Mouse (Mus musculus): ENCODE measurements around the gene Rdh19. TPM values are rescaled to one million over a fixed set of nuclear protein-coding genes. Genes with fewer than 3 reads are reported as not detected.
"Not testable (repeated sequence)": the region's sequence is repeated elsewhere in the genome, so short reads cannot be mapped to it uniquely, and the experiment has no call there.

The Rdh19 gene
- not detected in 2 replicates for polyA plus RNA-seq (2016; fragmentation: Nextera tagmentation; extraction: Ambion mirVana)

GRCm38 (mm10) chr10:127849628-127850027 is at the start of gene Rdh19:
Rdh19 (plus strand) TSS chr10:127849928.
- Histone ChIP-seq H3K9me3 (no peaks in the 10 kb centered on the region; the same call in 1 of the 2 replicates), H3K36me3 (replicated peaks) (no peaks in the 10 kb centered on the region), H3K4me3 (no peak within 1 kb of the TSS), H3K4me1 (no peaks in the 10 kb centered on the region), H3K27ac (replicated peaks) (no peak within 1 kb of the TSS), H3K27me3 (replicated peaks; ENCODE audit: low read depth, poor library complexity, severe bottlenecking) (no peaks in the 10 kb centered on the region)
- 76% methylated on average over 1 of the region's 1 CpGs for WGBS
- no peak for DNase-seq (ENCODE audit: low spot score)

DNA sequence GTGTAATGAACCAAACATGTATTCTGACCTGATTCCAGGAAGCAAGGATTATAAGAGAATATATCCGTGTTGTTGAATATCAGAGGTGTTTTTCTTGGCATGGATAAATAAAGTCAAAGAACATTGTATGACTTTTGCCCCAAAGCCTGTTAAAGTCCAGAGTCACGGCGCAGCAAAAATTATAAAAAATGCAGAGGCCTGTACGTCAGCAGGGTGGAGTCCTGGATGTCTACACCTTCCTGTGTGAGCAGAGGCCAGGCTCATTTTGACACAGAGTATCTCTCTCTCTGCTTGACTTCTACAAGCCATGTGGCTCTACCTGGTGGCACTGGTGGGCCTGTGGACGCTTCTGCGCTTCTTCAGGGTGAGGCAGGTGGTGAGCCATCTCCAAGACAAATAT is 48.8 kb upstream of the Rdh19 start, which contains the start of gene Rdh16:
TSS of gene Rdh16 (plus strand) at position 262 of the 400 bp plus-strand sequence.
- Histone ChIP-seq H3K4me1 (no peaks in the 10 kb centered on the region), H3K9me3 (no peaks in the 10 kb centered on the region), H3K27me3 (replicated peaks; ENCODE audit: low read depth, poor library complexity, severe bottlenecking) (no peaks in the 10 kb centered on the region), H3K27ac (replicated peaks) (no peak within 1 kb of the TSS), H3K36me3 (replicated peaks) (no peaks in the 10 kb centered on the region), H3K4me3 (no peak within 1 kb of the TSS)
- WGBS, result 88% methylated on average over 6 of the region's 6 CpGs
- no peak for DNase-seq (ENCODE audit: low spot score)

DNA sequence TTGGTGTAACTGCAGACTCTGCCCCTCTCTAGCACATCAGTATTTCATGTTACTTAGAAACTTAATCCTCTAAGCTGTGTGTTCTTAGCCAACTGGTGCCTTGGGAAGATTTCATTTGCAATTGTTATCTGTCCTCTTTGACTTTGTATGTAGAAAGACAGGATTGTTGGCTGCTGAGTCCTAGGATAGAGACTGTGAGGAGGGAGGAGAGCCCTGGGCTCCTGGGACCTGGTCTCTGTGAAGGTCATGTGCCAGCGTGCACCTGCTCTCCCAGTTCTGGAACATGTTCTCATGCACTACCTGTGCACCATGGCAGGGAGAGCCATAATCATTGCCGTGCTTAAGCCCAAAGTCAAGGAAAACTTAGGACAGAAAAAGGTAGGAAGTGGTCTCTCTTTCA is 48.1 kb upstream of the Rdh19 start:
- H3K4me3 ChIP-seq, result no peak overlapping the region
- H3K27ac ChIP-seq (replicated peaks), result no peak overlapping the region
- H3K36me3 ChIP-seq (replicated peaks), result no peaks in the 10 kb centered on the region
- H3K9me3 ChIP-seq, result no peaks in the 10 kb centered on the region
- H3K27me3 ChIP-seq (replicated peaks; ENCODE audit: low read depth, poor library complexity, severe bottlenecking), result no peaks in the 10 kb centered on the region
- DNase-seq (ENCODE audit: low spot score), result no peak
- WGBS, result 87% methylated on average over 2 of the region's 2 CpGs
- no peaks in the 10 kb centered on the region for H3K4me1 ChIP-seq

DNA sequence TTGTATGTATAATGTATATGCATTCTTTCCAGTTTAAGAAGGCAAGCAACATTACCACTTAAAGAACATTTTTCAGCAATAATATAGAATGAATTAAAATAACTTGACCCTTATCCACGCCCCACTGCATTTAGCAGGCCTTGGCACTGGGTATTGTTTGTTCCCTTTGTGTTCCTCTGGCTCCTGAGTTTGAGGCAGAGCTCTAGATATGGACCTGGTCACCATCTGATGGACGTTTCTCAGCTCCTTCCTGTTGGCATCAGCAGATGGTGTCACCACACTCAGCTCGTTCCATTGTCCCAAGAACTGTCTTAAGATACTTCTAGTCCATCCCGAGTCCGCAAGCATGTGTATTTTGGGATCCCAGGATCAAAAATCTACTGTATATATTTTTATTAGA is 47.5 kb upstream of the Rdh19 start:
- no peaks in the 10 kb centered on the region for H3K36me3 ChIP-seq (replicated peaks)
- DNase-seq (ENCODE audit: low spot score), result no peak
- H3K27me3 ChIP-seq (replicated peaks; ENCODE audit: low read depth, poor library complexity, severe bottlenecking), result no peaks in the 10 kb centered on the region
- no peak overlapping the region for H3K27ac ChIP-seq (replicated peaks)
- H3K9me3 ChIP-seq, result no peaks in the 10 kb centered on the region
- H3K4me3 ChIP-seq, result no peak overlapping the region
- 84% methylated on average over 5 of the region's 5 CpGs for WGBS
- H3K4me1 ChIP-seq, result no peaks in the 10 kb centered on the region

- no peaks in the 10 kb centered on the region for H3K27me3 ChIP-seq (replicated peaks; ENCODE audit: low read depth, poor library complexity, severe bottlenecking)
- no peaks in the 10 kb centered on the region for H3K9me3 ChIP-seq
- H3K27ac ChIP-seq (replicated peaks), result no peak overlapping the region
- no peak overlapping the region for H3K4me3 ChIP-seq
- H3K36me3 ChIP-seq (replicated peaks), result no peaks in the 10 kb centered on the region
- H3K4me1 ChIP-seq, result no peaks in the 10 kb centered on the region
- no peak for DNase-seq (ENCODE audit: low spot score)
- WGBS, result 63% methylated on average over 7 of the region's 7 CpGs
These were observed 45.3 kb upstream of the Rdh19 start for GRCm38 (mm10) chr10:127804416-127804815.

- Histone ChIP-seq H3K4me1 (no peaks in the 10 kb centered on the region), H3K4me3 (no peak overlapping the region), H3K36me3 (replicated peaks) (no peaks in the 10 kb centered on the region), H3K27ac (replicated peaks) (no peak overlapping the region), H3K27me3 (replicated peaks; ENCODE audit: low read depth, poor library complexity, severe bottlenecking) (no peaks in the 10 kb centered on the region), H3K9me3 (peaks cover 5% of the 10 kb centered on the region)
- DNase-seq (ENCODE audit: low spot score), result no peak
These were observed 33.8 kb upstream of the Rdh19 start for GRCm38 (mm10) chr10:127815888-127816287.

DNA sequence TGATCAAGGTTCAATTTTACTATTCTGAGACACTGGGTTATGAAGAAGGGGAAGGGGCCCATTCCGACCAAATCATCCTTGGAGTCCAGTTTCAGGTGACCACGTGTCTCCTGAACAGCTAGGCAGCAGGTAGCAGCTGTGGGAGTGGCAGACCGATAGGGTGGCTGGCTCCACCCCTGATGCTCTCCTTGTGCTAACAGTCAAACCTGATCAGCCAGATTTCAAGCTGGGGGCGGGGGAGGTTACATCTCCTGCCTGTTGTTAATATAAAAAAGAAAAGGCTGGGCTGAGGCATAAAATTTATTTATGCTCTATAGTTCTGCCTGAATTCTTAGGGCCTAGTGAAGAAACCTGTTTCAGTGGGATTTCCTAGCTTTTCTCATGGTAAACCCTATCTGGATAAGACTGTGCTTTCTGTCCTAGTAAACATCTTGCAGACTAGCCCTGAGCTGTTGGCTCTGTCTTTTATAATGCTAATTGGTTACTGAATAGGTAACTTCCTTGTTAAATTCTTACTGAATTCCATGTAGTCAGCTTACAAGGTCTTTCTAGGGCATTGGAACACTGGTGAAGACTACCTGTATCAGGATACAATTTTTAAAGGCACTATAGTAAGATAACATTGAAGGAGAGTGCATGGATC is 32.3 kb upstream of the Rdh19 start:
- H3K36me3 ChIP-seq (replicated peaks); H3K27me3 ChIP-seq (replicated peaks; ENCODE audit: low read depth, poor library complexity, severe bottlenecking); H3K4me1 ChIP-seq; H3K4me3 ChIP-seq; DNase-seq (ENCODE audit: low spot score); H3K27ac ChIP-seq (replicated peaks); H3K9me3 ChIP-seq: not testable (repeated sequence)
- WGBS, result 85% methylated on average over 4 of the region's 4 CpGs

- H3K4me3 ChIP-seq, result not testable (repeated sequence)
- WGBS, result 85% methylated on average over 2 of the region's 2 CpGs
These were observed 27.9 kb upstream of the Rdh19 start for GRCm38 (mm10) chr10:127821806-127822205.

GRCm38 (mm10) chr10:127825386-127825785 is 24.3 kb upstream of the Rdh19 start:
- H3K27me3 ChIP-seq (replicated peaks; ENCODE audit: low read depth, poor library complexity, severe bottlenecking), result no peaks in the 10 kb centered on the region
- DNase-seq (ENCODE audit: low spot score), result peak; percentile 11
- WGBS, result 83% methylated on average over 6 of the region's 6 CpGs
- H3K4me3 ChIP-seq, result no peak overlapping the region
- H3K36me3 ChIP-seq (replicated peaks), result no peaks in the 10 kb centered on the region
- H3K4me1 ChIP-seq, result no peaks in the 10 kb centered on the region
- H3K9me3 ChIP-seq, result peaks cover 4% of the 10 kb centered on the region
- no peak overlapping the region for H3K27ac ChIP-seq (replicated peaks)

More at GRCm38 (mm10) chr10:127821806-127822205, 27.9 kb upstream of the Rdh19 start:
- H3K9me3 ChIP-seq; H3K4me1 ChIP-seq; H3K36me3 ChIP-seq (replicated peaks); H3K27ac ChIP-seq (replicated peaks); DNase-seq (ENCODE audit: low spot score); H3K27me3 ChIP-seq (replicated peaks; ENCODE audit: low read depth, poor library complexity, severe bottlenecking): not testable (repeated sequence)

DNA sequence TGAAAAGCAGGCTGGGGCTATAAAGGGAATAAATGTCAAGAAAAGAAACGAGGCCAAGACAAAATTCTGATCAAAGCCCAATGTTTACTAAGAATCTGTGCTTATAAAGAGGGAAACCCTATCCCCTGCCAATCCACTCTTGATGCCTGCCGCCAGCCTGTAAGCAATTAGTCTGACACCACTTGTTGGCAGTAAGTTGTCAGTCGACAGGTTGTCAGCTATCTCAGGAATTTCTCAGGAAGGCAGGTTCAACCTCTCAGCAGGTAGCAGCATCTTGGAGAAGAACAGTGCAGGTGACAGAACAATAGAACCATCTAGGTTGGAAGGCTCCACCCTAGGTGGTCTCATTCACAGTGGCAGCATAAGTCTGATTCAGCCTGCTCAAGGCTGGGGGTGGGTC is 20.6 kb upstream of the Rdh19 start:
- Histone ChIP-seq H3K9me3 (no peaks in the 10 kb centered on the region), H3K36me3 (replicated peaks) (no peaks in the 10 kb centered on the region), H3K27ac (replicated peaks) (no peak overlapping the region), H3K27me3 (replicated peaks; ENCODE audit: low read depth, poor library complexity, severe bottlenecking) (no peaks in the 10 kb centered on the region), H3K4me1 (no peaks in the 10 kb centered on the region), H3K4me3 (no peak overlapping the region)
- no peak for DNase-seq (ENCODE audit: low spot score)
- WGBS, result 68% methylated on average over 3 of the region's 3 CpGs

- 96% methylated on average over 1 of the region's 1 CpGs for WGBS
- DNase-seq (ENCODE audit: low spot score); H3K9me3 ChIP-seq; H3K27me3 ChIP-seq (replicated peaks; ENCODE audit: low read depth, poor library complexity, severe bottlenecking); H3K4me3 ChIP-seq; H3K36me3 ChIP-seq (replicated peaks); H3K4me1 ChIP-seq; H3K27ac ChIP-seq (replicated peaks): not testable (repeated sequence)
These were observed 15.5 kb upstream of the Rdh19 start for GRCm38 (mm10) chr10:127834186-127834585.

DNA sequence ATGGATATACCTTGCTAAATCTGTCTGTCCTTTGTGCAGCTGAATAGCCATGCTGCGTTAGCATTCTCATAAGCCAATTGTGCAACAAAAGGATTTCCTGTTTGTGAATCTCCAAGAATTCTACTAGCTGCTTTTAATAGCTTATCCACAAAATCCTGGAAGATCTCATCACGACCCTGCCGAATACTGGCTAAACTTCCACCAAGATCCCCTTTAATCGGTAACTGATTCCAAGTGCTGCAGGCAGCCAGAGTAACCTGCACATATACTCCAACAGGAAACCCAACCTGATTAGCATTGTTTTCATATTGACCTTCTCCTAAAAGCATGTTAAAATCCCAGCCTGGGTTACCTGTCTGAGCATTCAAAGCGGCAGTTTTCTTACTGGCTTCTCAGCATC is 14.4 kb upstream of the Rdh19 start:
- no peak for DNase-seq (ENCODE audit: low spot score)
- Histone ChIP-seq H3K27me3 (replicated peaks; ENCODE audit: low read depth, poor library complexity, severe bottlenecking) (no peaks in the 10 kb centered on the region), H3K4me1 (no peaks in the 10 kb centered on the region), H3K9me3 (no peaks in the 10 kb centered on the region), H3K27ac (replicated peaks) (no peak overlapping the region), H3K4me3 (no peak overlapping the region), H3K36me3 (replicated peaks) (no peaks in the 10 kb centered on the region)
- 86% methylated on average over 5 of the region's 5 CpGs for WGBS

GRCm38 (mm10) chr10:127837793-127838192 is 11.9 kb upstream of the Rdh19 start:
- H3K36me3 ChIP-seq (replicated peaks); DNase-seq (ENCODE audit: low spot score); H3K4me1 ChIP-seq; H3K9me3 ChIP-seq; H3K4me3 ChIP-seq; H3K27ac ChIP-seq (replicated peaks); H3K27me3 ChIP-seq (replicated peaks; ENCODE audit: low read depth, poor library complexity, severe bottlenecking): not testable (repeated sequence)
- 91% methylated on average over 5 of the region's 5 CpGs for WGBS
